Mouse (Mus musculus) ovary, postnatal 14 days (tissue): ENCODE data around the gene Afg1l.

Source experiments
- DNase-seq: peaks from one replicate; pipeline ENCODE4 v3.0.0; 2022; ENCODE audit warnings: low spot score

The Afg1l gene

DNA sequence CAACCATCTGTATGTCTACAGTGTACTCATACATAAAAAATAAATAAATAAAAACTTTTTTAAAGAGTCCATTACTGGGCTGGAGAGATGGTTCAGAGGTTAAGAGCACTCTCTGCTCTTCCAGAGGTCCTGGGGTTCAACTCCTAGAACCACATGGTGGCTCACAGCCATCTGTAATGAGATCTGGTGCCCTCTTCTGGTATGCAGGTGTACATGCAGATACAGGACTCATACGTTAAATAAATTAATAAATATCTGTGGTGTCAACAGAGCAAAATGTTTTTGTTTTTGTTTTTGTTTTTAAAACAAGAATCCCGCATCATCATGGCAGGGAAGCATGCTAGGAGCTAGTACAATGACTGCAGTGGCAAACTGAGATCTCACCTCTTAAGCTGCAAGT is 181.3 kb downstream of the Afg1l start:
- DNase-seq, result no peak

DNA sequence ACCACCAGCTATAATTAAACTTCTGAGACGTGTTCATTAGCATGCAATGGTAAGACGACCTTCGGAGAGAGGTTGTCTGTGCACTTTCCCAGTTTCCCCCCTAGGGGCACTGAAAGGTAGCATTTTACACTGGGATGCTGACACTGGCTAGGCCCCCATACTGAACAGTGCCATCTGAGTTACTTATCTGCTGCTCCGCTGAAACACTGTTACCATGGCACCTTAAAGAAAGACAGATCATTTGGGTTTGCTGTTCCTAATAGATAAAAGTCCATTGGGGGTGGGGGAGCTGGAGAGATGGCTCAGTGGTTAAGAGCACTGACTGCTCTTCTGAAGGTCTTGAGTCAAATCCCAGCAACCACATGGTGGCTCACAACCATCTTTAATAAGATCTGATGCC is 181.8 kb downstream of the Afg1l start:
- no peak for DNase-seq

DNA sequence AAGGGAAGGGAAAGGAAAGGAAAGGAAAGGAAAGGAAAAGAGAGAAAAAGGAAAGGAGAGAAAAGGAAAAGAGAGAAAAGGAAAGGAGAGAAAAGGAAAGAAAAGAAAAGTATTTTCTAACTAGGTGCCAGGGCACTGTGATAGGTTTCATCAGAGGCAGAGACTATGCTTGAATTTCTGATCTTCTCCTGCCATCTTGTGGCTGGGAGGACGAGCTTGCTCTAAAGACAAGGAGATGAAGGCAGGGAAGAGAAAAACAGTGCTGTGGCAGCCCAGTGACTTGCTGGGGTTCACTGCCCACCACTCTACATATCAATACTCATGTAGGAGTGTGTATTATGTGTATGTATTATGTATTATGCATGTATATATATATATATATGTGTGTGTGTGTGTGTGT is 183.3 kb downstream of the Afg1l start:
- DNase-seq, result no peak

DNA sequence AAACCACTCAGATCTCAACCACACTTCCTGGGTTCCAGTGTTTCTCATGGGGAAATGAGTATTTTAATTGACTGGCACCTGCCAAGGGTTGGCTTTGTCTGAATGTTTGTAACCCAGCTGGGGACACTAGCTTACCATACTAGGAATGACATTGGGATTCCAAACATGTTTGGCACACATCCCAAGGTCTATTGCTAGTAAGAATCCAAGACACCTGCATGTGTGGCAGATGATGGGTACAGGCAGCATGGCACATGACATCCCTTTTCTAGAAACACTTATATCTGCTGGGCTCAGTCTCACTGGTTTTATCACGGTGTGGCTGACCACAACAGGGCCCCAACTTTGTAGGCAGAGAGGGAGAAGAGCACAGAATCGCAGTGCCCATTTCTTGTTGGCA is 184.0 kb downstream of the Afg1l start:
- DNase-seq, result no peak

DNA sequence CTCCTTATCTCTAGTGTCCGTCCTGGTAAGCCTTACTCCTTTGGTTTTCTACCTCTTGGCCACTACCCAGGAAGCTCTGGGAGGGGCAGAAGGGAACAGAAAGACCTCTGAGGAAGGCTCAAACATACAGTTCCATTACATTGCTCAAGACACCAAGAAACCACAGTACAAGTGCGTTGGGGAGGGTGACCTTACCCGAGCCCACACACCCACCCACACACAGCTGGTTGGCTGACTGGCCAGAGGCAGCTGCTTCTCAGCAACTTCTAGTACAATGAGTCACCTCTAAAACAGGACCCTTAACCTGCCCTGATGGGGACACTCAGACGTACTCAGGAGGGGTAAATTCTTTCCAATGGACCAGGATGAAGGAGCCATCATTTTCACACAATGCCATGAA is 184.5 kb downstream of the Afg1l start:
- no peak for DNase-seq

DNA sequence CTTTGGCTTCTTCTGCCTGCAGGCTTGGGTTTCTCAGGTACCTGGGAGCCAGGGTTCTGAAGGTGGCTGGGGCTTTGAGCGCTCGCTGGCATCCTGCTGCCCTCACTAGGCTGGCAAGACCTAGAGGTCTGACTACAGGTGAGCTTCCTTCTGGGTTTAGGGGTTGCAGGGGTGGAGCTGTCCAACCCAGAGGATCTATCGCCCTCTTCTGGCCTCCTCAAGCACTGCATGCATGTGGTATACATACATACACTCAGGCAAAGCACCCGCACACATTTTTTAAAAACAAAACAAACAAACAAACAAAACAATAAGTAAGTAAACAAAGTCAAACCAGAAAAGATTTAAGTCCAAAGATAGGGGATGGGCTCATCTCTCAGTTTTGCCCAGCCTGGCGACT is 187.0 kb downstream of the Afg1l start:
- no peak for DNase-seq

DNA sequence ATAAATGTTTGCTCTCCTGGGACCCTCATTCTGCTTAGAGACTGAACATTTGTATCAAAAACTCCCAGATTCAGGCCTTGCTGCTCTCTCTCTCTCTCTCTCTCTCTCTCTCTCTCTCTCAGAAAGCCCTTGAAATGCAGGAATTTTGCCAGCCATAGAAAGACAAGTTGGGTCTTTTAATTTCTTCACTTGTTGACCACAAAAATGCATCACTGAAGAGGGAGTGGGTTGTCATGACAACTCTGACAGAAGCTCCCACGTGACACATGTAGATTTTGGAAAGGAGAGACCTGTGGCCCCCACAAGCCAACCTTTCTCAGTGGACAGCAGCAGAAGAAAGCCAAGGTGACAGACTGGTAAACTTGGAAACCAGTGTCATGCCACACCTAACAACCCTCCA is 190.7 kb downstream of the Afg1l start:
- DNase-seq, result no peak

DNA sequence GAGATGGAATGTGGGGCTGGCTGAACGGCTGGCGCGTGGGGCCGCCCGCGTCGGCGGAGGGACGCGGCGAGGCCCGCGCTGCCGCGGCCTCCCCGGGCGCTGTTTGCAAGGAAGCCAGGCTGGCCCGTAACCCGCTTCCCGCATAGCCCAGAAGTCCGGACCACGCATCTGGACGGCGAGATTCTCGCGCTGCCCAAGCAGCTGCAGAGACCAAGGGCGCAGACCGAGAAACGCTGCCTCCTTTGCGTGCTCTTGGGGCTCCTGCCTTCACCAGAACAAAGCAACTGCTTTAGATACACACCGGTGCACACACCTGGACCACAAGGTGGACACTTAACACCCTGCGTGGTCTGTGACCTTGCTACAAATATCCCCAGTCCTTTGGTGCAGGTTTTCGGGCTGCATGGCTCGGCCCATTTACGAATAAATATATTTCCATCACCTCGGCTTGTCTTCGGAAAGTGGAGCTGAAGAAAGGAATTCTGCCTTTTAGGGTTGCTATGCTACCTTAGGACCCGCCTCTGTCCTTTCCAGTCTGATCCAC is 200.0 kb downstream of the Afg1l start:
- no peak for DNase-seq

DNA sequence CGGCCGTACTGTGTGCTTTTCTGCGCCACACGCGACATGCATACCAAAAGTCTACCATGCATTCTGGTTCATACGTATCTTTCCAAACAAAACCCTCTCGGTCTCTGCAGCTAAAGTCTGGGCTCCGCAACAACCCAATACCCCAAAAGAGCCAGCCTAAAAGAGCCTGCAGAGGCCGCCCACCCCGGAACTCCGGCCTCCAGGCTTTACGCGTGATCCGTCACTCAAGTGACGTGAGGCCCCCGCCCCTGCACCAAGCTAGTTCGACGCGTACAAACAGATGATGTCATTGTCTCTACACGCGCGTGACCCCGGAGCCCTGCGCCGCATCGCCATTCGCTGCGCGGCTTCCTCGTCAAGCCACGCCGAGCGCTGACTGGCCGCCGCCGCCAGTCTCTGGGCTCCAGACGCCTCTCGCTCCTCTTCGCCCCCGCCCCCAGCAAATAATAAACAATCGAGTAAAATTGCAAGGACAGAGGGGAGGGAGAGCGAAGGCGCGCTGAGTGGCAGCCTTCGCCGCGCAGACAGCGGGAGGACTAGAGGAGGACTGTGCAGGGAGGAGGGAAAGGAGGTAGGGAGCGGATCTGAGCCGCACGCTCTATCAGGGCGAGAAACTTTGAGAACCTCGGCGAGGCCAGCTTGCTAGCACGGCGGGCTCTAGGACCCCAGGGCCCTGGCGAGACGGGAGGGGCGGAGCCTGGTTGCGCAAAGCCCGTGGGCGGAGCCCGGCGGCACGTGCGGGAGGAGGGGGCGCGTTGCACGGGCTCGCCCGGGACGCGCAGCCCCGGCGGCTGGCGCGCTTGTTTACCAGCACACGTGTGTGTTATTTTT is 200.7 kb downstream of the Afg1l start:
- peak; percentile 93 for DNase-seq

DNA sequence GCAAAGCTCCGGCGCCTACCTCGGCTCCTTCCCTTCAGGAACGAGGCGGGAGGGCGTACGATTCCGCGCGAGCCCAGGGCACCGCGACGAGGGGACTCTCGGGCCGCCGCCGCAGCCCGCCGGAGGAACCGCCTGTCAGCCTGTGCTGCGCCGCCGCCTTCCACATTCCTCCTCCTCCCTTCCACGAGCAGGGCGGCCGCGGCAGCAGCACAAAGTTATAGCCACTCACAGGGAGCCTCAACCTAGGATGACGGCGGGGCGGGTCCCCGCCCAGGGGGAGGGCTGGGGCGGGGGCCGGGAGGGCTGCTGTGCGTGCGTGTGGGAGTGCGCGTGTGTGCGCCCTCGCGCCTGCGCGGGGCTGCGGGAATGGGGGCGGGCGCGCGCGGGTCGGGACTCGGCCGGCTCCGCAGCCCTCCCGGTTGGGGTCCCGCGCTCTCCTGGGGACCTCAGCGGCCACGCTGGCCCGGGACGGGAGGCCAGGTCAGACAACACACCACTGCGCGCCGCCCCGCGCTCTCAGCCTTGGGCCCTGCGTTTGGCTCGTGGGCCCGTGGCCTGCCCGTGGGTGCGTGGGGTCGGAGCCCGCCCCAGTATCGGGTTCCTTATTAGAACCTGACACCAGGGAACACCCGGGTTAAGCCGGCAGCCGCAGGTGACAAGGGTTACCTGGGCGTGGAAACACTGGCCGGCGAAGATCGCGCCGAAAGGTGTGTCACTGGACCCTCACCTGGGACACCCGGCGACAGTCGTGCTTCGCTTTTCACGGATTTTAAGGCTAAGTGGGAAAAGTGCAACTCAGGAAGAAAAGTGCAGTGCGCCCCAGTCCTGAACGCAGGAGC is 201.6 kb downstream of the Afg1l start, which contains the start of gene Foxo3:
Gene Foxo3 (minus strand): TSS at position 249 of the 839 bp plus-strand sequence.
- peak; percentile 71 for DNase-seq

DNA sequence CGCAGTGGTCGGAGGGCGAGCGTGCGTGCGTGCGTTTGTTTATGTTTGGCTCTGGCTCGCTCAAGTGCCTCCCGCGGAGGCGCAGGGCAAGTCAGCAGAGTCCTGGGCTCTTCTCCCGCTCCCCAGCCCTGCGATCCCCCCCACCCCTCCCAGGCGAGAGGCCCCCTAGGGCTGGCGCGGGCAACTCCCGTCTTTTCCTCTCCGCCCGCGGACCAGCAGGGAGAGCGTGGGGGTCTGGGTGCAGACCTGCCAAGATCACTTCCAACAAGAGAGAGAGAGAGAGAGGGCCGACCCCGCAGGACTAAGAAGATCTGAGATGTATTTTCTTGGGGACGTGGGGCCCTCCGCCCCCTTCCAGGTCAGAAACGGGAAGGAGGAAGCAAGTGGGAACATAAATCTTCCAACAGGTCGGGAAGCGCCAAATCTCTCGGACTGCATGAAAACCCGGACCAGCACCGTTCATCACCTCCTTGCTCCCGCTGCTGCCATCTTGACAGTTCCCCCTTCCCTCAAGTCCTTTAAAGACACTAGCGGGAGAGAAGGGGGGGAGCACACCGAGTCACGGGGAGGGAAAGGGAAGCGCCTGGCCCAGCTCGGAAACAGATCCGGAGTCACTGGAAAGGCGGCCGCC is 202.4 kb downstream of the Afg1l start:
- DNase-seq, result no peak

DNA sequence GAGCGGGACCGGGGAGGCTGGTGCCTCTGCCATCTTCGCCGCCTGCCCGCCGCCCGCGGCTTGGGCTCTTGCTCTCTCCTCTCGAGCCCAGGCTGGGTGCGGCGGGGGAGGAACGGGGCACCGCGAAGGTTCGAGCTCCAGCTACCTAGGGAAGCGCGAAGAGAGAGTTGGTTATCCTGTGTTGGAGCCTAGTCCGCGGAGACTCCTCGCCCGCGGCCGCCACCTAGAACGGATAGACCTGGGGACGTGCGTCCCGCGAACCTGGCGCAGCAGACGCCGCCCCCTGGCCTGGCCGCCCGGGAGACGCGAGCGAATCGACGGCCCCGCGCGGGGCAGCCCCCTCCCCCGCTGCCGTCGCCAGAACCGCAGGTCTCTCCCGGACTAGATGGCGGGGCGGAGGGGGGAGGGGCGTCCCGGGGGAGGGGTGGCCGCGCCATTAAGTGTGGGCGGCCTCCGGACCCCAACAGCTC is 202.9 kb downstream of the Afg1l start:
- no peak for DNase-seq

DNA sequence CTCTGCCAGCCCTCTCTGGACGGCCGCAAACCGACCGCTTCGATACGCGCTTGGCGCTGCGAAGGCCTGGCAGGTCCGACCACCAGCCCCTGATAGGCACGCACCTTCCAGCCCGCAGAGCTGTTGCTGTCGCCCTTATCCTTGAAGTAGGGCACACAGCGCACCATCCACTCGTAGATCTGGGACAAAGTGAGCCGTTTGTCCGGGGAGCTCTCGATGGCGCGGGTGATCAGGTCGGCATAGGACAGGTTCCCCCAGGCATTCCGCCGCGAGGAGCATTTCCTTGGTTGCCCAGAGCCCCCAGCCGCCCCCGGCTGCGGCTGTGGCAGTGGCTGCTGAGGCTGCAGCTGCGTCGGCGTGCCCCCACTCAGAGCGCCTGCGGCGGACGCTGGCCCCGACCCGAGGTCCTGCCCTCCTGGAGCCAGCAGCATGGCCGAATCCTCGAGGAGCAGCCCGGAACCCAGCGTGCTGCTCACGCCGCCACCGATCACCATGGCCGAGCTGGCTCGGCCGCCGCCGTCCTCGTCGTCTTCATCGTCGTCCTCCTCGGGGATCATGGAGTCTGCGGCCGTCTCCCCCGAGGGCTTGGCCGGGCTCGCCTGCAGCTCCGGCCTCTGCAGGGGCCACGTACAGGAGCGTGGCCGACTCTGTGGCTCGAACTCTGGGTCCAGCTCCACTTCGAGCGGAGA is 203.5 kb downstream of the Afg1l start:
- DNase-seq, result no peak

DNA sequence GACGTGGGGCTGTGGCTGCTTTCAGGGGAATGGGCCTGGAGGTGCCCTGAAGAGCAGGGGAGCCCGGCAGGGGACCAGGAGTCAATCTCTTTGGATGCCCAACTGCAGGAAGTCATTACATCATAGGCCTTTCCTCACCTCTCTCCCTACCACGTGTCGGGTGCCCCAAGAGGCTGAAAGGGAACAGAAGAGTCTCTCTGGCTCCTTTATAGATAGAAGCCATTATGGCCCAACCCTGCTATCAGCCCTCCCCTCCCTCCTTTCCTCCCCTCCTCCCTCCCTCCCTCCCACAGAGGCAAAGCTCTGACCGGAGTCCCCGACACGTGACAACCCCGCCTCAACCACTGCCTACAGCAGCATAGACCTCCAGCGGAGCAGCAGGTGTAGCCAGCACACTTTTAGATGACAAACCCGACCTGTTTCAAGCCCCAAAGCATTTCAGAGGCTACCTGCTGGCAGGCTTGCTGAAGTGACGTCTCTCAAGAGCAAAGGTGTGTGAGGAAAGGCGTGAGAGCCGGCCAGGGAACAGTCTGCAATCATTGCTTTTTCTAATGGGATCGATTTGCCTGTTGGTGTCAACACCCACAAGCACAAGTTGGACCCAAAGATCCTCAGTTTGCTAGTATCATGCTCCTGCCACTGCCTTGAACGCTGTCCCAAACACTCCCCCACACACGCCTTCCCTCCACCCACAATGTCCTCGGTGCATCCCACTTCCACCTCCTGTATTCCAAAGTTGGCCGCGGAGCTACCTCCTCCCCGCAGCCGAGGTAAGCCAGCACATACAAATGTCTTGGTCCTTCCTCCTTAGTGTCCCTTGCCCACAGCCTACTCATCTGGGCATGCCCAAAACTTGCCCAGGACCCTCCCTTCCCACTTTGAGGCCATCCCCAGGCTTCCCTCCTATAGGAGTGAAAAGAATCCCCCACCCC is 204.3 kb downstream of the Afg1l start:
- no peak for DNase-seq

DNA sequence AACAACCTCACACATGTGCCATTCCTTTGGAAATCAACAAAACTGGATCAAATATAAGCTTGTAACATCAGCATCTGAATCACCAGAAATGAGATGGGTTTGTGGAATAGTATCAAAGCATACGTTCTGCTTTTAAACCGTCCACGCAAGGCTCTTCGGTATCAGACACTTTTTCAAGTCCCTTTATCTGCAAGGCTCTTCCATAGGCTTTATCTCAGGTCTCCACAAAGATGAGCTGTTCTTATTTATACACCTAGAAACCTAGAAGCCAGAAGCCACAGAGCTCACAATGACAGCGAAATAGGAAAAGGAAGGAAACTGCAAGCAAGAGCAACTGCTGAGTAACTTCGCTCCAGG is 205.0 kb downstream of the Afg1l start:
- no peak for DNase-seq

DNA sequence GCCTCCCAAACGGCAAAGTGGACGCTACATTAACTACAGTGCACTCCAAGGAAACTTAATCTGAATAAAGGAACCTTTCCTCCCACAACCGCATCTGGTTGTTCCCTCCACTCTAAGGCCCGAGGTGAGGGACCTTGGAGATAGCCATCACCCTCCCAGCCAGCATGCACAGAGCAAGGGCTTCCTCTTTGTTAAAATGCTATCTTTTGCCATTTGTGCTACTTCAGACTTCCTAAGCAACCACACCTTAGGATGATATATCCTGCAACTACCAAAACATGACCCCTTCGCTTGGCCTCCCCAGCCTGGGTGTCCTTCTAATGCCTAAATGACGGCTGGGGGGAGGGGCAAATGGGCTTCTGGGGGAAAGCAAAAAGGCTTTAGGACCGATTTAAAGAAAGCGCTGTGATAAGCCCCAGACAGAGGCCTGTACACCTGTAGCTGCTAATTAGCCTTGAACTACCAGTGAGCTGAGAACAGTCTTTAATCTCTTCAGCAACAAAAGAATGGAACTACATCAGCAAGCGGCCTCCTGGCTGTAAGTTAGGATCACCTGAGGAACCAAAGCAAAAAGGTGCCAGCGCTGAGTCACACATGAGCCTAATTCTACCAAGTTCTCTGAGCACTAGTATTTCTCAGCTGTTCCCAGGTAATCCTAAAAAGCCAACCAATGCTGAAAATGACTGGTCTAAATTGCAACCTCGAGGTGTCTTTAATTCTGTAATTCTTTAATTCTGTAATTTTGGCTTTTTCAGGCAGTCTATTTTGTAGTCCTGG is 206.7 kb downstream of the Afg1l start:
- DNase-seq, result no peak

DNA sequence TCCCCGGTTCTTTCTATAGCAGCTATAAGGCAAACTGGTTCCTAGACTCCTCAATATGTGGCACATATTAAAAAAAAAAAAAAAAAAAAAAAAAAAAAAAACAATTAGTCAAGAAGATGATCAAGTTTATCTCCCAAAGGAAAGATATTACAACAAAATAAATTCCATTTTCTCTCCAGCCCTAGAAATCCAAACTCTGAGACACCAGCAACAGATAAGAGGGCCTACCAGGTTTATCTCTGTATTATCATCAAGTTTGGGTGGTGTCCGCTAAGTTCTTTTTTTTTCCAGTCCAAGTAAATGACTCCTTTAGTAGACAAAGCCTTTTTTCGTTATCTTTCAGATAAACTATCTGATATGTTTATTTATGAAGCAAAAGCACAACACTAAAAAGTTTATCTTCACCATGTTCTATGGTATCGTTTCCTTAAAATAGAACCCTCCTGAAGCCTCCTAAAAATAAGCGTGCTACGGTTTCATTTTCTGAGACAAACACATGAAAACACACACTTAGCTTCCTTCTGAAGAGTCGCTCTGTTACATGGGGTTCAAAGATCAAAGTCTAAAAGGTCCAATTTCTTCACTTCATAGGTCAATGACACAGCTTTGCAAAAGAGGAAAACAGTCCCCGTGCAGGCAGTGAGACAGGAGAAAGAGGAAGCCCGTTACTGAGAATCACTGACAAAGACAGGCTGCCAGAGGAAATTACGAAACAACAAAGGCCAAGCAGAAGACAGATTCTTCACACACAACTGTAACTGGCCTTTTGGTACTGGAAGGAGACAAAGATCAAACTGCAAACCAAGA is 207.9 kb downstream of the Afg1l start:
- no peak for DNase-seq

DNA sequence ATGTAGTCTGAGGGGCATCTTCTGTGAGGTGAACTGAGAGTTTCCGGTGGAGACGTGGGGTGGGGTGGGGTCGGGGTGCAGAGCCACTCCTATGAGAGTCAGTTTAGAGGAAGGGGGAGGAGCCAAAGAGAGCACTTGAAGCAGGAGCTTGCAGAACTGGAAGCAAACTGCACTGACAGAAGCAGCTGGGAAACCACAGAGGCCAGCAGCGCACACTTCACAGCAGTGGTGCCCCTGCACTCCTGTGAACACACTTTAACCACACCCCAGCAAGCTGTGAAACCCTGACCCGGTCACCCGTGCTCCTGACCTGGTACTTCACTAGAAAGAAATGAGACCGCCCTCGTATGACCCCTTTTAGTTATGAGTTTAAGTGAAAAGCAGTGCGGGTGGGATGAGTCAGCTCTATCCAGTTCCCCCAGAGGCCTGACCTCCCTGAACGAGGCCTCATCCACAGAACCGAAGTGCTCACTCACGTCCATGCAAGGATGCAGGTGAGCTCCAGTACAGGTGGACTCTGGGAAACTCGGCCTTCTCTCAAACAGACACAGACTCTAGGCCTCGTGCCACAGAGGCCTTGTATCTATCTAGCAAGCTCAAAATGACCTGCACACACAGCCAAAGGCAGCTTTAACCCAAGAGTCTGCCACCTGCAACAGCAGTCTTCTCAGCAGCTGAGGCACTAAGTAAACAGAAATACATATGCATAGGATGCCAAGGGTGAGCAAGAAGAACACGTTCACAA is 208.9 kb downstream of the Afg1l start:
- no peak for DNase-seq
